Mouse (Mus musculus) cerebellum, adult 2 months (tissue): ENCODE data around the gene Ttn.

Experiments used
- CTCF ChIP-seq: fragments of 200-500 bp; IDR thresholded peaks from 2 replicates; pipeline ENCODE4 v1.5.1; 2011; ENCODE audit warnings: low read depth, mild to moderate bottlenecking, control low read depth, low read length, moderate library complexity, borderline replicate concordance; ENCODE audit not compliant: insufficient read depth
- POLR2A ChIP-seq: fragments of 200-500 bp; IDR thresholded peaks from 2 replicates; pipeline ENCODE4 v1.6.1; 2011; ENCODE audit warnings: low read length, control low read depth, borderline replicate concordance; ENCODE audit not compliant: insufficient read depth

- TF ChIP-seq POLR2A = no peak
- TF ChIP-seq CTCF = no peak
Measured at GRCm38 (mm10) chr2:76806861-76807260, 175.5 kb downstream of the Ttn start.
